Mouse (Mus musculus): ENCODE measurements at regions not wholly inside any gene's neighbourhood (a gene's known extent, or its start where the extent isn't known, plus 50 kb on each side); places are given as distances from the start of the nearest gene placed in this dataset.
A peak's percentile ranks its signal among the peaks of the same experiment; 100 is the strongest.

GRCm38 (mm10) chr5:112041285-112041684 lies 211.0 kb downstream of the Cryba4 start:
- Histone ChIP-seq H3K4me3 (replicated peaks in 1 of 3; ENCODE audit: low read depth in 2 of 3, low read length in 2 of 3, poor library complexity in 1 of 3) (peak overlapping the region in 1 of 3 experiments; percentile 5), H3K27ac (ENCODE audit: insufficient read depth, low read depth) (no peak overlapping the region), H3K9ac (ENCODE audit: insufficient read depth, low read depth) (no peak overlapping the region), H3K27me3 (replicated peaks) (no peaks in the 10 kb centered on the region), H3K9me3 (replicated peaks; ENCODE audit: low read length) (peaks cover 90% of the 10 kb centered on the region), H3K4me2 (ENCODE audit: insufficient read depth, low read depth, poor library complexity, severe bottlenecking) (no peak overlapping the region), H3K4me1 (ENCODE audit: control insufficient read depth in 1 of 2, insufficient read depth in 2 of 2) (no peaks in the 10 kb centered on the region), H3K79me2 (replicated peaks; ENCODE audit: control insufficient read depth, extremely low read depth, insufficient read depth, poor library complexity, severe bottlenecking) (no peaks in the 10 kb centered on the region), H3K36me3 (replicated peaks in 1 of 2; ENCODE audit: control insufficient read depth in 1 of 2, insufficient read depth in 1 of 2, low read length in 1 of 2) (no peaks in the 10 kb centered on the region)
- dilution Hi-C loops (cut with MboI; ENCODE audit: extremely low pct_ligation_motif_present, extremely low pct_unique_long_range_greater_than_20kb, low sequenced_read_pairs) (no loop called here), in situ Hi-C loops (cut with MboI; ENCODE audit: low pct_ligation_motif_present, low pct_unique_long_range_greater_than_20kb, low sequenced_read_pairs) (no loop called here)
- no peak for DNase-seq (ENCODE audit: extremely low read depth)
- TF ChIP-seq HCFC1 (IDR thresholded peaks at IDR 0.05; ENCODE audit: low read depth, low read length) (no peak), RAD21 (IDR thresholded peaks at IDR 0.05; ENCODE audit: low read depth, low read length) (no peak)

- TF ChIP-seq RAD21 (IDR thresholded peaks at IDR 0.05; ENCODE audit: low read depth, low read length) (no peak), NELFE (IDR thresholded peaks at IDR 0.05; ENCODE audit: low read depth, low read length) (no peak), MXI1 (IDR thresholded peaks at IDR 0.05; ENCODE audit: low read depth, low read length) (no peak), MYC (IDR thresholded peaks at IDR 0.05; ENCODE audit: low read depth, low read length) (no peak), JUND (conservative IDR thresholded peaks at IDR 0.05; ENCODE audit: low read depth, low read length) (no peak), ETS1 (conservative IDR thresholded peaks at IDR 0.05; ENCODE audit: low read depth, low read length) (no peak), UBTF (IDR thresholded peaks at IDR 0.05; ENCODE audit: low read depth, low read length) (no peak), MEF2A (IDR thresholded peaks at IDR 0.05; ENCODE audit: borderline replicate concordance, low read depth, low read length) (no peak), EP300 (IDR thresholded peaks at IDR 0.05; ENCODE audit: low read length) (no peak), CHD2 (IDR thresholded peaks at IDR 0.05; ENCODE audit: low read length) (no peak), ELF1 (IDR thresholded peaks at IDR 0.05; ENCODE audit: low read depth, low read length) (no peak), E2F4 (IDR thresholded peaks at IDR 0.05; ENCODE audit: insufficient replicate concordance, low read depth, low read length) (no peak), MAX (IDR thresholded peaks at IDR 0.05; ENCODE audit: low read length) (no peak), KAT2A (IDR thresholded peaks at IDR 0.05; ENCODE audit: insufficient replicate concordance, low read length) (no peak), SIN3A (IDR thresholded peaks at IDR 0.05; ENCODE audit: low read length) (no peak), ZKSCAN1 (IDR thresholded peaks at IDR 0.05; ENCODE audit: borderline replicate concordance, low read depth, low read length) (no peak)
- Histone ChIP-seq H3K27ac (ENCODE audit: insufficient read depth, low read depth) (no peak overlapping the region), H3K9ac (ENCODE audit: insufficient read depth, low read depth) (no peak overlapping the region), H3K36me3 (replicated peaks in 1 of 2; ENCODE audit: control insufficient read depth in 1 of 2, insufficient read depth in 1 of 2, low read length in 1 of 2) (no peaks in the 10 kb centered on the region), H3K9me3 (replicated peaks; ENCODE audit: low read length) (peaks cover 89% of the 10 kb centered on the region), H3K79me2 (replicated peaks; ENCODE audit: control insufficient read depth, extremely low read depth, insufficient read depth, poor library complexity, severe bottlenecking) (no peaks in the 10 kb centered on the region), H3K27me3 (replicated peaks) (no peaks in the 10 kb centered on the region), H3K4me2 (ENCODE audit: insufficient read depth, low read depth, poor library complexity, severe bottlenecking) (no peak overlapping the region), H3K4me1 (ENCODE audit: control insufficient read depth in 1 of 2, insufficient read depth in 2 of 2) (no peaks in the 10 kb centered on the region), H3K4me3 (replicated peaks in 1 of 3; ENCODE audit: low read depth in 2 of 3, low read length in 2 of 3, poor library complexity in 1 of 3) (peak overlapping the region in 1 of 3 experiments; percentile 2)
- DNase-seq (ENCODE audit: extremely low read depth) = no peak
- in situ Hi-C loops (cut with MboI; ENCODE audit: low pct_ligation_motif_present, low pct_unique_long_range_greater_than_20kb, low sequenced_read_pairs) = no loop called here
- dilution Hi-C loops (cut with MboI; ENCODE audit: extremely low pct_ligation_motif_present, extremely low pct_unique_long_range_greater_than_20kb, low sequenced_read_pairs) = no loop called here
Measured at GRCm38 (mm10) chr5:112042236-112042635, 210.1 kb downstream of the Cryba4 start.

All from CH12.LX (cell line).